Mouse (Mus musculus) embryonic facial prominence, embryonic 14.5 days (tissue): ENCODE data around the gene Tnip1. TPM values are rescaled to one million over a fixed set of nuclear protein-coding genes. Genes with fewer than 3 reads are reported as not detected.

ENCODE experiments used
- ATAC-seq: fragments of 200-750 bp; cut with Nextera tagmentation; 2 replicates; pipeline ENCODE4 v1.8.0; 2017; ENCODE audit warnings: low read depth, moderate number of reproducible peaks, moderate TSS enrichment
- DNase-seq: peaks from one replicate; pipeline ENCODE4 v3.0.0-alpha.2; 2015; ENCODE audit warnings: low spot score
- H3K27ac ChIP-seq: fragments of 300-500 bp; sonication (generic); replicated peaks from 2 replicates; pipeline ENCODE4 v1.5.1; 2014; ENCODE audit warnings: low read depth, mild to moderate bottlenecking, low read length, moderate library complexity
- H3K27me3 ChIP-seq: fragments of 300-500 bp; sonication (generic); replicated peaks from 2 replicates; pipeline ENCODE4 v1.6.1; 2014; ENCODE audit warnings: low read length; ENCODE audit not compliant: control insufficient read depth, insufficient read depth
- H3K36me3 ChIP-seq: fragments of 300-500 bp; sonication (generic); 2 replicates; pipeline ENCODE4 v1.6.1; 2014; ENCODE audit warnings: low read length, mixed read lengths; ENCODE audit not compliant: control insufficient read depth, insufficient read depth
- H3K4me1 ChIP-seq: fragments of 300-500 bp; sonication (generic); 2 replicates; pipeline ENCODE4 v1.6.1; 2014; ENCODE audit warnings: antibody characterized with exemption, low read length; ENCODE audit not compliant: control insufficient read depth, insufficient read depth
- H3K4me2 ChIP-seq: fragments of 300-500 bp; sonication (generic); 2 replicates; pipeline ENCODE4 v1.6.1; 2014; ENCODE audit warnings: low read depth, mild to moderate bottlenecking, low read length, moderate library complexity, mixed read lengths
- H3K4me3 ChIP-seq: fragments of 300-500 bp; sonication (generic); 2 replicates; pipeline ENCODE4 v1.5.1; 2014; ENCODE audit warnings: low read depth, mild to moderate bottlenecking, low read length
- H3K9ac ChIP-seq: fragments of 300-500 bp; sonication (generic); 2 replicates; pipeline ENCODE4 v1.6.1; 2014; ENCODE audit warnings: low read depth, mild to moderate bottlenecking, low read length, moderate library complexity, mixed read lengths
- H3K9me3 ChIP-seq: fragments of 300-500 bp; sonication (generic); 2 replicates; pipeline ENCODE4 v1.6.1; 2016; ENCODE audit warnings: low read length; ENCODE audit not compliant: control insufficient read depth
- WGBS: fragments of 180-500 bp; shearing (Covaris S2); extraction: QIAGEN DNeasy Blood & Tissue Kit; methylation state at CpG from one replicate; pipeline ENCODE4 v1.1.7; 2014; 5-methylcytosine and 5-hydroxymethylcytosine counted together
- polyA plus RNA-seq: library from polyadenylated mRNA; unstranded; fragments of >200 nt; fragmentation: Nextera tagmentation; extraction: Ambion mirVana; gene quantifications from 2 replicates; pipeline ENCODE4 v1.2.1, GENCODE M21; 2014

Gene Tnip1
- polyA plus RNA-seq, 1 experiment from 2014 or later = 21.0 TPM

GRCm38 (mm10) chr11:54928219-54928618 is 34.5 kb downstream of the Tnip1 start:
- Histone ChIP-seq H3K27ac (no peak overlapping the region), H3K27me3 (no peaks in the 10 kb centered on the region), H3K4me2 (no peak overlapping the region), H3K4me3 (no peak overlapping the region), H3K9ac (no peak overlapping the region), H3K4me1 (no peaks in the 10 kb centered on the region), H3K9me3 (no peaks in the 10 kb centered on the region), H3K36me3 (peaks cover 83% of the 10 kb centered on the region)
- ATAC-seq (no peak), DNase-seq (no peak)
- WGBS = 87% methylated on average over 3 of the region's 3 CpGs

- 78% methylated on average over 14 of the region's 14 CpGs for WGBS
- Histone ChIP-seq H3K4me1 (no peaks in the 10 kb centered on the region), H3K9me3 (no peaks in the 10 kb centered on the region), H3K27me3 (no peaks in the 10 kb centered on the region), H3K9ac (no peak overlapping the region), H3K36me3 (peaks cover 85% of the 10 kb centered on the region), H3K27ac (no peak overlapping the region), H3K4me3 (no peak overlapping the region), H3K4me2 (no peak overlapping the region)
- ATAC-seq (no peak; the same call in 1 of the 2 replicates), DNase-seq (peak; percentile 56)
These were observed 35.2 kb downstream of the Tnip1 start for GRCm38 (mm10) chr11:54927346-54928140.

DNA sequence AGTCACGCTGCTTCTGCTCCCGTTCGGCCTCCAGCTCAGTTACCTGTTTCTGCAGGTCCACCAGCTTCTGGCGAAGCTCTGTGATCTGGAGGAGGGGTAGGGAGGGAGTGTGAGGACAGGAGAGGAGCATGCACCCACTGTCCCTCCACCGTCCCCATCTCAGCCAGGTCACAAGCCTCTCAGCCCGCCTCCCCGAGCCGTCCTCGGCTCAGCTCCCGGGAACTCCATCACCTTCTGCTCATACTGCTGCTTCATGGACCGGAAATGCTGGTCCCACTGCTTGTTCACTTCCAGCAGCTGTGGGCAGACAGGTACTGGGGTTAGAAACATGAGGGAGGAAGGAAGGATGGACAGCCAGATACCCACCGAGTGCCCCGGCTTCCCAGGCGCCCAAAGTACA is 38.6 kb downstream of the Tnip1 start:
- Histone ChIP-seq H3K4me2 (no peak overlapping the region), H3K4me1 (no peaks in the 10 kb centered on the region), H3K27ac (no peak overlapping the region), H3K36me3 (peaks cover 76% of the 10 kb centered on the region), H3K9ac (no peak overlapping the region), H3K4me3 (no peak overlapping the region), H3K9me3 (no peaks in the 10 kb centered on the region), H3K27me3 (no peaks in the 10 kb centered on the region)
- no peak for DNase-seq
- 89% methylated on average over 14 of the region's 14 CpGs for WGBS
- no peak for ATAC-seq

DNA sequence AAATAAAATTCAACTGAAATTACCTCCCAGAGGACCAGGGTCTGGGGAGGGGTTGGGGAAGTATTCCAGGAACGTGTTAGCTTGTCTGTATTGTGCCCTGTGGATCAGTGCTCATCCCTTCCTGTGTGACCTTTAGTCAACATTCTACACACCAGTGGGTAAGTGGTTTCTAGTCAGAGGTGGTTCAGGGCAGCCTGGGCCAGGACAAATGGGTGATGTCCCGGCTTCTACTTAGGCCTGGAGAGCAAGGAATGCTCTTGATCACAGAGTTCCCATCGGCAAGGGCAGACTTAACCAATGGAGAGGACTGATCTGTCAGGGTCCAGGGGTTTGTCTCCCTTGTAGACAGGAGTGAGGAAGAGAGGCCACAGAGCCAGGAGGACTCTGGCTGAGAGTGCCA is 40.2 kb downstream of the Tnip1 start:
- Histone ChIP-seq H3K4me3 (no peak overlapping the region), H3K9ac (no peak overlapping the region), H3K27me3 (no peaks in the 10 kb centered on the region), H3K27ac (no peak overlapping the region), H3K4me2 (no peak overlapping the region), H3K9me3 (no peaks in the 10 kb centered on the region), H3K36me3 (peaks cover 80% of the 10 kb centered on the region), H3K4me1 (no peaks in the 10 kb centered on the region)
- ATAC-seq (no peak), DNase-seq (no peak)
- 88% methylated on average over 3 of the region's 3 CpGs for WGBS

DNA sequence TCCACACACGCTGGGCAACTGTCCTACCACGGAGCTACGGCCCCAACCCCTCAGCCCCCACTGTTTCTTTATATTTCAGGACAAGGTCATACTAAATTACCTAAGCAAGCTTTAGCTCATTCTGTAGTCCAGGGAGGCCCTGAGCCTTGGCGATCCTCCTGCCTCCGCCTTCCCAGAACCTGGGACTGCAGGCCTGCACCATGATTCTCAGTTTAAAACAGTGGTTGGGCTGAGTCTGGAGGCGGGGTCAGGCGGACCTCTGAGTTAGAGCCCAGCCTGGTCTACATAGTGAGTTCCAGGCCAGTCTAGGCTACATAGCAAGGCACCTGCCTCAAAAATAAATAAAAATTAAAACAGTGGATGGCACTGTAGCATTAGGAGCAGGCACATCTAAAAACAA is 40.9 kb downstream of the Tnip1 start:
- ATAC-seq (peak; percentile 74), DNase-seq (peak; percentile 69)
- 43% methylated on average over 7 of the region's 7 CpGs for WGBS

GRCm38 (mm10) chr11:54920973-54921580 is 41.6 kb downstream of the Tnip1 start:
- Histone ChIP-seq H3K36me3 (peaks cover 81% of the 10 kb centered on the region), H3K4me2 (no peak overlapping the region), H3K9me3 (no peaks in the 10 kb centered on the region), H3K27me3 (no peaks in the 10 kb centered on the region), H3K4me1 (no peaks in the 10 kb centered on the region), H3K27ac (no peak overlapping the region), H3K9ac (no peak overlapping the region), H3K4me3 (no peak overlapping the region)
- ATAC-seq = no peak
- no peak for DNase-seq
- WGBS = 65% methylated on average over 6 of the region's 6 CpGs

More for the DNA sequence above, 40.9 kb downstream of the Tnip1 start:
- H3K4me3 ChIP-seq = no peak overlapping the region
- H3K27me3 ChIP-seq = no peaks in the 10 kb centered on the region
- H3K9me3 ChIP-seq = no peaks in the 10 kb centered on the region
- H3K4me1 ChIP-seq = no peaks in the 10 kb centered on the region
- H3K4me2 ChIP-seq = no peak overlapping the region
- H3K36me3 ChIP-seq = peaks cover 80% of the 10 kb centered on the region
- H3K9ac ChIP-seq = no peak overlapping the region
- no peak overlapping the region for H3K27ac ChIP-seq

GRCm38 (mm10) chr11:54920127-54920972 is 42.4 kb downstream of the Tnip1 start:
- Histone ChIP-seq H3K4me2 (no peak overlapping the region), H3K9ac (no peak overlapping the region), H3K36me3 (peaks cover 81% of the 10 kb centered on the region), H3K4me1 (no peaks in the 10 kb centered on the region), H3K4me3 (no peak overlapping the region), H3K27ac (no peak overlapping the region), H3K9me3 (no peaks in the 10 kb centered on the region), H3K27me3 (no peaks in the 10 kb centered on the region)
- 68% methylated on average over 11 of the region's 11 CpGs for WGBS
- no peak for DNase-seq
- no peak for ATAC-seq

GRCm38 (mm10) chr11:54918273-54918672 is 44.4 kb downstream of the Tnip1 start:
- no peak overlapping the region for H3K9ac ChIP-seq
- DNase-seq = no peak
- 88% methylated on average over 4 of the region's 4 CpGs for WGBS

More at GRCm38 (mm10) chr11:54918273-54918672, 44.4 kb downstream of the Tnip1 start:
- Histone ChIP-seq H3K27ac (no peak overlapping the region), H3K4me1 (no peaks in the 10 kb centered on the region), H3K36me3 (peaks cover 80% of the 10 kb centered on the region), H3K27me3 (no peaks in the 10 kb centered on the region), H3K4me3 (no peak overlapping the region), H3K9me3 (no peaks in the 10 kb centered on the region), H3K4me2 (no peak overlapping the region)
- ATAC-seq = no peak
